Comparison of ENCODE assay signal across 16 mouse cellular contexts in genomic region chr14:44100030-44100429, GRCm38 (mm10). TPM values are rescaled to one million over a fixed set of nuclear protein-coding genes. Genes with fewer than 3 reads are reported as not detected.
"Had no signal": no experiment of that assay in that cellular context is flagged by ENCODE, and none has a peak within 500 bp of the region (broad histone marks: within the 10 kb centered on the region; RNA-seq: fewer than 3 reads in every experiment).

No protein-coding gene starts in this region.

RNA-seq across cellular contexts. Expression of gene Ear2, which starts 2.4 kb away (rescaled TPM):
- total RNA-seq: midbrain, postnatal 0 days had no signal
- polyA plus RNA-seq: midbrain, embryonic 11.5 days; midbrain, embryonic 13.5 days; midbrain, embryonic 15.5 days; midbrain, postnatal 0 days; myocyte; neural tube, embryonic 11.5 days; neural tube, embryonic 13.5 days; stomach, postnatal 0 days had no signal

RNA-seq across cellular contexts. Expression of gene Gm3327, which starts 23.6 kb away (rescaled TPM):
- total RNA-seq: midbrain, postnatal 0 days had no signal
- polyA plus RNA-seq: liver, embryonic 15.5 days; lung, embryonic 14.5 days; lung, embryonic 16.5 days; midbrain, embryonic 11.5 days; midbrain, embryonic 13.5 days; midbrain, embryonic 15.5 days; midbrain, postnatal 0 days; myocyte; neural tube, embryonic 11.5 days; neural tube, embryonic 13.5 days; neural tube, embryonic 15.5 days; spleen, adult 2 months; stomach, embryonic 15.5 days; stomach, postnatal 0 days; thymus, adult 2 months; urinary bladder, adult 2 months had no signal
